Mouse (Mus musculus) embryonic facial prominence, embryonic 14.5 days (tissue): ENCODE results near the gene Adcy7. TPM values are rescaled to one million over a fixed set of nuclear protein-coding genes. Genes with fewer than 3 reads are reported as not detected.

Source experiments
- ATAC-seq: fragments of 200-750 bp; cut with Nextera tagmentation; 2 replicates; pipeline ENCODE4 v1.8.0; 2017; ENCODE audit warnings: low read depth, moderate number of reproducible peaks, moderate TSS enrichment
- DNase-seq: peaks from one replicate; pipeline ENCODE4 v3.0.0-alpha.2; 2015; ENCODE audit warnings: low spot score
- H3K27ac ChIP-seq: fragments of 300-500 bp; sonication (generic); replicated peaks from 2 replicates; pipeline ENCODE4 v1.5.1; 2014; ENCODE audit warnings: low read depth, mild to moderate bottlenecking, low read length, moderate library complexity
- H3K27me3 ChIP-seq: fragments of 300-500 bp; sonication (generic); replicated peaks from 2 replicates; pipeline ENCODE4 v1.6.1; 2014; ENCODE audit warnings: low read length; ENCODE audit not compliant: control insufficient read depth, insufficient read depth
- H3K36me3 ChIP-seq: fragments of 300-500 bp; sonication (generic); 2 replicates; pipeline ENCODE4 v1.6.1; 2014; ENCODE audit warnings: low read length, mixed read lengths; ENCODE audit not compliant: control insufficient read depth, insufficient read depth
- H3K4me1 ChIP-seq: fragments of 300-500 bp; sonication (generic); 2 replicates; pipeline ENCODE4 v1.6.1; 2014; ENCODE audit warnings: antibody characterized with exemption, low read length; ENCODE audit not compliant: control insufficient read depth, insufficient read depth
- H3K4me2 ChIP-seq: fragments of 300-500 bp; sonication (generic); 2 replicates; pipeline ENCODE4 v1.6.1; 2014; ENCODE audit warnings: low read depth, mild to moderate bottlenecking, low read length, moderate library complexity, mixed read lengths
- H3K4me3 ChIP-seq: fragments of 300-500 bp; sonication (generic); 2 replicates; pipeline ENCODE4 v1.5.1; 2014; ENCODE audit warnings: low read depth, mild to moderate bottlenecking, low read length
- H3K9ac ChIP-seq: fragments of 300-500 bp; sonication (generic); 2 replicates; pipeline ENCODE4 v1.6.1; 2014; ENCODE audit warnings: low read depth, mild to moderate bottlenecking, low read length, moderate library complexity, mixed read lengths
- H3K9me3 ChIP-seq: fragments of 300-500 bp; sonication (generic); 2 replicates; pipeline ENCODE4 v1.6.1; 2016; ENCODE audit warnings: low read length; ENCODE audit not compliant: control insufficient read depth
- WGBS: fragments of 180-500 bp; shearing (Covaris S2); extraction: QIAGEN DNeasy Blood & Tissue Kit; methylation state at CpG from one replicate; pipeline ENCODE4 v1.1.7; 2014; 5-methylcytosine and 5-hydroxymethylcytosine counted together
- polyA plus RNA-seq: library from polyadenylated mRNA; unstranded; fragments of >200 nt; fragmentation: Nextera tagmentation; extraction: Ambion mirVana; gene quantifications from 2 replicates; pipeline ENCODE4 v1.2.1, GENCODE M21; 2014

The Adcy7 gene
- polyA plus RNA-seq, 1 experiment from 2014 or later, result 7.3 TPM

- 33% methylated on average over 11 of the region's 11 CpGs for WGBS
- H3K9ac ChIP-seq, result peak overlapping the region; percentile 98
- peak overlapping the region; percentile 86 for H3K4me2 ChIP-seq
- peaks cover 4% of the 10 kb centered on the region; the same call in 1 of the 2 replicates for H3K4me1 ChIP-seq
- peak; percentile 7 for DNase-seq
- H3K27me3 ChIP-seq, result no peaks in the 10 kb centered on the region
- peak overlapping the region; percentile 92 for H3K4me3 ChIP-seq
- peak overlapping the region; percentile 84; the same call in 1 of the 2 replicates for H3K27ac ChIP-seq
- peaks cover 20% of the 10 kb centered on the region for H3K36me3 ChIP-seq
- H3K9me3 ChIP-seq, result no peaks in the 10 kb centered on the region
- ATAC-seq, result no peak
Observed at GRCm38 (mm10) chr8:88362446-88363150, 90.4 kb downstream of the Adcy7 start.

- peak; percentile 69 for ATAC-seq
- Histone ChIP-seq H3K27me3 (no peaks in the 10 kb centered on the region), H3K36me3 (no peaks in the 10 kb centered on the region), H3K9me3 (no peaks in the 10 kb centered on the region), H3K4me1 (no peaks in the 10 kb centered on the region), H3K4me3 (no peak overlapping the region), H3K9ac (no peak overlapping the region), H3K27ac (no peak overlapping the region), H3K4me2 (no peak overlapping the region)
- DNase-seq, result peak; percentile 53
- 11% methylated on average over 6 of the region's 6 CpGs for WGBS
Observed at GRCm38 (mm10) chr8:88369221-88369620, 97.0 kb downstream of the Adcy7 start.

GRCm38 (mm10) chr8:88369805-88370204 lies 97.6 kb downstream of the Adcy7 start:
- 41% methylated on average over 3 of the region's 3 CpGs for WGBS
- H3K27me3 ChIP-seq, result no peaks in the 10 kb centered on the region
- H3K4me1 ChIP-seq, result no peaks in the 10 kb centered on the region
- H3K36me3 ChIP-seq, result no peaks in the 10 kb centered on the region
- no peak overlapping the region for H3K27ac ChIP-seq
- H3K9ac ChIP-seq, result no peak overlapping the region
- no peaks in the 10 kb centered on the region for H3K9me3 ChIP-seq
- H3K4me2 ChIP-seq, result no peak overlapping the region
- ATAC-seq (peak; percentile 54; the same call in 1 of the 2 replicates), DNase-seq (peak; percentile 68)
- no peak overlapping the region for H3K4me3 ChIP-seq

- DNase-seq (no peak), ATAC-seq (no peak)
- Histone ChIP-seq H3K9me3 (no peaks in the 10 kb centered on the region), H3K36me3 (no peaks in the 10 kb centered on the region), H3K4me1 (peaks cover 7% of the 10 kb centered on the region; the same call in 1 of the 2 replicates), H3K4me2 (no peak overlapping the region), H3K27ac (no peak overlapping the region), H3K4me3 (no peak overlapping the region), H3K27me3 (no peaks in the 10 kb centered on the region), H3K9ac (no peak overlapping the region)
- WGBS, result 78% methylated on average over 2 of the region's 2 CpGs
Observed at GRCm38 (mm10) chr8:88371522-88371921, 99.3 kb downstream of the Adcy7 start.

- Histone ChIP-seq H3K9me3 (0 out of 2 replicates have a peak, but pooled peaks cover 6% of the 10 kb centered on the region), H3K4me2 (peak overlapping the region; percentile 29; the same call in 1 of the 2 replicates), H3K4me3 (no peak overlapping the region), H3K9ac (no peak overlapping the region; the same call in 1 of the 2 replicates), H3K4me1 (peaks cover 21% of the 10 kb centered on the region), H3K27me3 (no peaks in the 10 kb centered on the region), H3K36me3 (no peaks in the 10 kb centered on the region), H3K27ac (peak overlapping the region; percentile 63; the same call in 1 of the 2 replicates)
- WGBS, result 35% methylated on average over 17 of the region's 19 CpGs
- ATAC-seq, result peak; percentile 91
- peak; percentile 89 for DNase-seq
Observed at GRCm38 (mm10) chr8:88376836-88377582, 104.8 kb downstream of the Adcy7 start.

Other genes starting within 250 kb of the Adcy7 start
- 44.3 and 48.3 TPM in 2 replicates for gene Cnep1r1, start 153.6 kb upstream of the Adcy7 start, polyA plus RNA-seq
- gene Heatr3, start 134.5 kb upstream of the Adcy7 start, polyA plus RNA-seq, result 54.8 and 57.6 TPM in 2 replicates
- gene Tent4b, start 73.2 kb upstream of the Adcy7 start, polyA plus RNA-seq, result 10.0 and 12.0 TPM in 2 replicates
- gene Brd7, start 89.8 kb downstream of the Adcy7 start, polyA plus RNA-seq, result 67.1 and 68.4 TPM in 2 replicates
- gene Nkd1, start 249.0 kb downstream of the Adcy7 start, polyA plus RNA-seq, result 46.4 and 50.4 TPM in 2 replicates